Mouse (Mus musculus) lung, embryonic 14.5 days (tissue): Measurements from ENCODE around the gene Rab17. TPM values are rescaled to one million over a fixed set of nuclear protein-coding genes. Genes with fewer than 3 reads are reported as not detected.

Experiments
- ATAC-seq: fragments of 200-750 bp; cut with Nextera tagmentation; 2 replicates; pipeline ENCODE4 v1.8.0; 2017; ENCODE audit warnings: mild to moderate bottlenecking, moderate TSS enrichment, moderate library complexity; ENCODE audit not compliant: insufficient read depth
- DNase-seq: peaks from one replicate; pipeline ENCODE4 v3.0.0-alpha.2; 2015
- H3K27ac ChIP-seq: fragments of 300-500 bp; sonication (generic); 2 replicates; pipeline ENCODE4 v1.5.1; 2014; ENCODE audit warnings: low read depth, mild to moderate bottlenecking, moderate library complexity
- H3K27me3 ChIP-seq: fragments of 300-500 bp; sonication (generic); 2 replicates; pipeline ENCODE4 v1.6.1; 2014; ENCODE audit warnings: low read length, control low read depth; ENCODE audit not compliant: insufficient read depth
- H3K36me3 ChIP-seq: fragments of 300-500 bp; sonication (generic); 2 replicates; pipeline ENCODE4 v1.6.1; 2014; ENCODE audit warnings: control low read depth; ENCODE audit not compliant: insufficient read depth
- H3K4me1 ChIP-seq: fragments of 300-500 bp; sonication (generic); 2 replicates; pipeline ENCODE4 v1.6.1; 2014; ENCODE audit warnings: antibody characterized with exemption, control low read depth; ENCODE audit not compliant: insufficient read depth
- H3K4me2 ChIP-seq: fragments of 300-500 bp; sonication (generic); 2 replicates; pipeline ENCODE4 v1.6.1; 2014; ENCODE audit warnings: mild to moderate bottlenecking
- H3K4me3 ChIP-seq: fragments of 300-500 bp; sonication (generic); 2 replicates; pipeline ENCODE4 v1.5.1; 2014; ENCODE audit warnings: low read depth, low read length
- H3K9ac ChIP-seq: fragments of 300-500 bp; sonication (generic); 2 replicates; pipeline ENCODE4 v1.6.1; 2014
- H3K9me3 ChIP-seq: fragments of 300-500 bp; sonication (generic); 2 replicates; pipeline ENCODE4 v1.6.1; 2016; ENCODE audit warnings: low read depth, low read length, control low read depth
- CTCF ChIP-seq: IDR thresholded peaks from 2 replicates; pipeline ENCODE4 v1.5.1; 2016; ENCODE audit warnings: antibody characterized with exemption, low read depth
- WGBS: fragments of 180-500 bp; shearing (Covaris S2); extraction: QIAGEN DNeasy Blood & Tissue Kit; methylation state at CpG from one replicate; pipeline ENCODE4 v1.1.7; 2014; 5-methylcytosine and 5-hydroxymethylcytosine counted together
- polyA plus RNA-seq: library from polyadenylated mRNA; unstranded; fragments of >200 nt; fragmentation: Nextera tagmentation; extraction: Ambion mirVana; gene quantifications from 2 replicates; pipeline ENCODE4 v1.2.1, GENCODE M21; 2014

Rab17 gene
- 1.7 and 2.3 TPM in 2 replicates for polyA plus RNA-seq

GRCm38 (mm10) chr1:90969347-90969784, at the start of gene Rab17:
TSS of gene Rab17 (minus strand) at chr1:90969661.
- Histone ChIP-seq H3K36me3 (no peaks in the 10 kb centered on the region), H3K9me3 (no peaks in the 10 kb centered on the region), H3K27me3 (no peaks in the 10 kb centered on the region), H3K27ac (peak within 1 kb of the TSS; percentile 71; the same call in 1 of the 2 replicates), H3K9ac (no peak within 1 kb of the TSS), H3K4me1 (peaks cover 3% of the 10 kb centered on the region; the same call in 1 of the 2 replicates), H3K4me3 (no peak within 1 kb of the TSS), H3K4me2 (peak within 1 kb of the TSS; percentile 41)
- DNase-seq (peak; percentile 60), ATAC-seq (peak; percentile 10; the same call in 1 of the 2 replicates)
- WGBS, result 14% methylated on average over 9 of the region's 9 CpGs
- no peak for TF ChIP-seq CTCF

GRCm38 (mm10) chr1:91017111-91017758, 47.8 kb upstream of the Rab17 start:
- no peaks in the 10 kb centered on the region for H3K36me3 ChIP-seq
- 10% methylated on average over 20 of the region's 20 CpGs for WGBS
- H3K27ac ChIP-seq, result peak overlapping the region; percentile 48; the same call in 1 of the 2 replicates
- H3K4me1 ChIP-seq, result peaks cover 2% of the 10 kb centered on the region; the same call in 1 of the 2 replicates
- ATAC-seq (0 out of 2 replicates have a peak, but pooled peaks have one; percentile 21), DNase-seq (peak; percentile 61)
- no peaks in the 10 kb centered on the region for H3K27me3 ChIP-seq
- H3K4me2 ChIP-seq, result peak overlapping the region; percentile 42
- H3K4me3 ChIP-seq, result no peak overlapping the region
- 0 out of 2 replicates have a peak overlapping the region, but pooled peaks have one; percentile 0 for H3K9ac ChIP-seq
- no peaks in the 10 kb centered on the region for H3K9me3 ChIP-seq
- TF ChIP-seq CTCF, result 0 out of 2 replicates have a peak, but pooled peaks have one; percentile 12

GRCm38 (mm10) chr1:91015571-91015970, 46.1 kb upstream of the Rab17 start:
- no peak overlapping the region for H3K4me2 ChIP-seq
- peaks cover 3% of the 10 kb centered on the region for H3K4me1 ChIP-seq
- no peak overlapping the region for H3K4me3 ChIP-seq

GRCm38 (mm10) chr1:91013803-91014202, 44.3 kb upstream of the Rab17 start:
- Histone ChIP-seq H3K4me2 (no peak overlapping the region), H3K27ac (no peak overlapping the region), H3K9ac (no peak overlapping the region), H3K9me3 (no peaks in the 10 kb centered on the region), H3K36me3 (no peaks in the 10 kb centered on the region), H3K4me1 (peaks cover 8% of the 10 kb centered on the region), H3K27me3 (no peaks in the 10 kb centered on the region), H3K4me3 (no peak overlapping the region)
- ATAC-seq, result no peak
- WGBS, result 62% methylated on average over 3 of the region's 3 CpGs
- no peak for TF ChIP-seq CTCF
- DNase-seq, result peak; percentile 42

More at GRCm38 (mm10) chr1:91015571-91015970, 46.1 kb upstream of the Rab17 start:
- H3K27me3 ChIP-seq, result no peaks in the 10 kb centered on the region
- H3K36me3 ChIP-seq, result no peaks in the 10 kb centered on the region
- no peak overlapping the region for H3K27ac ChIP-seq
- no peak for DNase-seq
- no peaks in the 10 kb centered on the region for H3K9me3 ChIP-seq
- ATAC-seq, result no peak
- WGBS, result 66% methylated on average over 7 of the region's 7 CpGs
- TF ChIP-seq CTCF, result no peak
- H3K9ac ChIP-seq, result no peak overlapping the region

GRCm38 (mm10) chr1:91011336-91011735, 41.9 kb upstream of the Rab17 start:
- no peak for ATAC-seq
- H3K4me3 ChIP-seq, result no peak overlapping the region
- peaks cover 8% of the 10 kb centered on the region for H3K4me1 ChIP-seq
- H3K9me3 ChIP-seq, result no peaks in the 10 kb centered on the region
- no peak for TF ChIP-seq CTCF
- no peaks in the 10 kb centered on the region for H3K36me3 ChIP-seq
- no peak overlapping the region for H3K9ac ChIP-seq
- no peaks in the 10 kb centered on the region for H3K27me3 ChIP-seq
- DNase-seq, result no peak
- no peak overlapping the region for H3K27ac ChIP-seq
- no peak overlapping the region for H3K4me2 ChIP-seq
- 72% methylated on average over 3 of the region's 3 CpGs for WGBS

- no peak for ATAC-seq
- TF ChIP-seq CTCF, result no peak
- H3K27ac ChIP-seq, result no peak overlapping the region
- H3K9me3 ChIP-seq, result no peaks in the 10 kb centered on the region
- no peaks in the 10 kb centered on the region for H3K36me3 ChIP-seq
- peaks cover 8% of the 10 kb centered on the region for H3K4me1 ChIP-seq
- H3K27me3 ChIP-seq, result no peaks in the 10 kb centered on the region
- peak; percentile 59 for DNase-seq
- no peak overlapping the region for H3K4me3 ChIP-seq
- no peak overlapping the region for H3K4me2 ChIP-seq
- H3K9ac ChIP-seq, result no peak overlapping the region
- WGBS, result 60% methylated on average over 2 of the region's 2 CpGs
Observed at GRCm38 (mm10) chr1:91010716-91011115, 41.3 kb upstream of the Rab17 start.

- 61% methylated on average over 7 of the region's 7 CpGs for WGBS
- Histone ChIP-seq H3K4me3 (no peak overlapping the region), H3K36me3 (no peaks in the 10 kb centered on the region), H3K9ac (no peak overlapping the region), H3K27ac (no peak overlapping the region), H3K4me1 (peaks cover 8% of the 10 kb centered on the region), H3K9me3 (no peaks in the 10 kb centered on the region), H3K27me3 (no peaks in the 10 kb centered on the region), H3K4me2 (no peak overlapping the region)
- no peak for DNase-seq
- TF ChIP-seq CTCF, result no peak
- ATAC-seq, result no peak
Observed at GRCm38 (mm10) chr1:91010216-91010615, 40.8 kb upstream of the Rab17 start.
